Mouse (Mus musculus) limb, embryonic 12.5 days (tissue): ENCODE measurements around the gene Rhbdd3. TPM values are rescaled to one million over a fixed set of nuclear protein-coding genes. Genes with fewer than 3 reads are reported as not detected.
A peak's percentile ranks its signal among the peaks of the same experiment; 100 is the strongest.

Experiments used
- ATAC-seq: fragments of 200-750 bp; cut with Nextera tagmentation; 2 replicates; pipeline ENCODE4 v1.8.0; 2017; ENCODE audit warnings: low read depth, moderate TSS enrichment; ENCODE audit not compliant: insufficient number of reproducible peaks, insufficient read depth, low FRiP score, low TSS enrichment
- H3K27ac ChIP-seq: fragments of 300-500 bp; sonication (generic); 2 replicates; pipeline ENCODE4 v1.5.1; 2016; ENCODE audit warnings: mild to moderate bottlenecking, moderate library complexity
- H3K27me3 ChIP-seq: fragments of 300-500 bp; sonication (generic); 2 replicates; pipeline ENCODE4 v1.6.1; 2016; ENCODE audit warnings: mild to moderate bottlenecking, moderate library complexity
- H3K36me3 ChIP-seq: fragments of 300-500 bp; sonication (generic); 2 replicates; pipeline ENCODE4 v1.6.1; 2016; ENCODE audit warnings: mild to moderate bottlenecking, moderate library complexity
- H3K4me1 ChIP-seq: fragments of 300-500 bp; sonication (generic); replicated peaks from 2 replicates; pipeline ENCODE4 v1.6.1; 2016
- H3K4me2 ChIP-seq: fragments of 300-500 bp; sonication (generic); 2 replicates; pipeline ENCODE4 v1.6.1; 2016; ENCODE audit warnings: mild to moderate bottlenecking, moderate library complexity
- H3K4me3 ChIP-seq: fragments of 300-500 bp; sonication (generic); replicated peaks from 2 replicates; pipeline ENCODE4 v1.5.1; 2016; ENCODE audit warnings: mild to moderate bottlenecking
- H3K9ac ChIP-seq: fragments of 300-500 bp; sonication (generic); replicated peaks from 2 replicates; pipeline ENCODE4 v1.6.1; 2016; ENCODE audit warnings: mild to moderate bottlenecking, moderate library complexity
- H3K9me3 ChIP-seq: fragments of 300-500 bp; sonication (generic); 2 replicates; pipeline ENCODE4 v1.6.1; 2016; ENCODE audit warnings: mild to moderate bottlenecking, moderate library complexity
- WGBS: fragments of 180-500 bp; shearing (Covaris S2); methylation state at CpG from one replicate; pipeline ENCODE4 v1.1.7; 2016; 5-methylcytosine and 5-hydroxymethylcytosine counted together
- polyA plus RNA-seq: library from polyadenylated mRNA; unstranded; fragments of >200 nt; fragmentation: Nextera tagmentation; extraction: Ambion mirVana; gene quantifications from 2 replicates; pipeline ENCODE4 v1.2.1, GENCODE M21; 2016

Gene Rhbdd3
- polyA plus RNA-seq = 23.2 and 24.8 TPM in 2 replicates

- peak within 1 kb of the TSS; percentile 97 for H3K27ac ChIP-seq
- H3K4me2 ChIP-seq = peak within 1 kb of the TSS; percentile 92
- under 1% methylated on average over 92 of the region's 92 CpGs for WGBS
- H3K27me3 ChIP-seq = no peaks in the 10 kb centered on the region
- peaks cover 41% of the 10 kb centered on the region for H3K4me1 ChIP-seq
- peak; percentile 85 for ATAC-seq
- no peaks in the 10 kb centered on the region for H3K9me3 ChIP-seq
- peaks cover 10% of the 10 kb centered on the region for H3K36me3 ChIP-seq
- peak within 1 kb of the TSS; percentile 99 for H3K9ac ChIP-seq
- H3K4me3 ChIP-seq = peak within 1 kb of the TSS; percentile 100
These were observed at the start of gene Rhbdd3, which contains the start of gene Ewsr1 for GRCm38 (mm10) chr11:5098736-5099542. TSS of gene Rhbdd3 (plus strand) at chr11:5098926. TSS of gene Ewsr1 (minus strand) at chr11:5099266.

- Histone ChIP-seq H3K9me3 (no peaks in the 10 kb centered on the region), H3K4me3 (no peak overlapping the region), H3K4me1 (peaks cover 9% of the 10 kb centered on the region), H3K36me3 (no peaks in the 10 kb centered on the region), H3K27ac (no peak overlapping the region), H3K4me2 (no peak overlapping the region), H3K27me3 (peaks cover 29% of the 10 kb centered on the region), H3K9ac (no peak overlapping the region)
- WGBS = 76% methylated on average over 10 of the region's 10 CpGs
- no peak for ATAC-seq
These were observed 47.1 kb upstream of the Rhbdd3 start for GRCm38 (mm10) chr11:5051629-5052028.

GRCm38 (mm10) chr11:5052200-5052854, 46.4 kb upstream of the Rhbdd3 start:
- Histone ChIP-seq H3K27me3 (peaks cover 36% of the 10 kb centered on the region), H3K9ac (no peak overlapping the region), H3K4me2 (no peak overlapping the region), H3K4me3 (no peak overlapping the region), H3K9me3 (no peaks in the 10 kb centered on the region), H3K27ac (no peak overlapping the region), H3K4me1 (peaks cover 16% of the 10 kb centered on the region), H3K36me3 (no peaks in the 10 kb centered on the region)
- WGBS = 69% methylated on average over 10 of the region's 10 CpGs
- ATAC-seq = no peak

GRCm38 (mm10) chr11:5054151-5054550, 44.6 kb upstream of the Rhbdd3 start:
- Histone ChIP-seq H3K4me2 (no peak overlapping the region), H3K27ac (no peak overlapping the region), H3K4me1 (peaks cover 34% of the 10 kb centered on the region), H3K9me3 (no peaks in the 10 kb centered on the region), H3K4me3 (no peak overlapping the region), H3K36me3 (no peaks in the 10 kb centered on the region), H3K27me3 (peaks cover 54% of the 10 kb centered on the region), H3K9ac (no peak overlapping the region)
- WGBS = 92% methylated on average over 14 of the region's 14 CpGs
- ATAC-seq = no peak

GRCm38 (mm10) chr11:5054874-5055273, 43.9 kb upstream of the Rhbdd3 start:
- peaks cover 59% of the 10 kb centered on the region for H3K27me3 ChIP-seq
- no peak for ATAC-seq
- H3K9me3 ChIP-seq = no peaks in the 10 kb centered on the region
- WGBS = 63% methylated on average over 6 of the region's 6 CpGs
- no peak overlapping the region for H3K4me2 ChIP-seq
- H3K4me3 ChIP-seq = no peak overlapping the region
- peaks cover 41% of the 10 kb centered on the region for H3K4me1 ChIP-seq
- no peaks in the 10 kb centered on the region for H3K36me3 ChIP-seq
- no peak overlapping the region for H3K27ac ChIP-seq
- no peak overlapping the region for H3K9ac ChIP-seq

GRCm38 (mm10) chr11:5055945-5056938, 42.5 kb upstream of the Rhbdd3 start:
- Histone ChIP-seq H3K4me3 (no peak overlapping the region), H3K27me3 (peaks cover 70% of the 10 kb centered on the region), H3K36me3 (peaks cover 5% of the 10 kb centered on the region; the same call in 1 of the 2 replicates), H3K4me2 (no peak overlapping the region), H3K9me3 (no peaks in the 10 kb centered on the region), H3K27ac (no peak overlapping the region), H3K9ac (no peak overlapping the region), H3K4me1 (peaks cover 47% of the 10 kb centered on the region)
- ATAC-seq = no peak
- 28% methylated on average over 23 of the region's 23 CpGs for WGBS

GRCm38 (mm10) chr11:5057064-5057463, 41.7 kb upstream of the Rhbdd3 start:
- H3K27ac ChIP-seq = no peak overlapping the region
- H3K9ac ChIP-seq = no peak overlapping the region
- peaks cover 79% of the 10 kb centered on the region for H3K27me3 ChIP-seq
- H3K4me1 ChIP-seq = peaks cover 55% of the 10 kb centered on the region
- H3K9me3 ChIP-seq = no peaks in the 10 kb centered on the region
- WGBS = 54% methylated on average over 8 of the region's 8 CpGs
- peaks cover 5% of the 10 kb centered on the region; the same call in 1 of the 2 replicates for H3K36me3 ChIP-seq
- peak overlapping the region; percentile 91; the same call in 1 of the 2 replicates for H3K4me2 ChIP-seq
- no peak for ATAC-seq
- H3K4me3 ChIP-seq = no peak overlapping the region

GRCm38 (mm10) chr11:5057541-5057855, 41.2 kb upstream of the Rhbdd3 start:
- Histone ChIP-seq H3K4me2 (peak overlapping the region; percentile 91), H3K9me3 (no peaks in the 10 kb centered on the region), H3K9ac (peak overlapping the region; percentile 56), H3K36me3 (peaks cover 5% of the 10 kb centered on the region; the same call in 1 of the 2 replicates), H3K27ac (no peak overlapping the region), H3K27me3 (peaks cover 83% of the 10 kb centered on the region), H3K4me1 (peaks cover 60% of the 10 kb centered on the region), H3K4me3 (peak overlapping the region; percentile 51)
- no peak for ATAC-seq
- 14% methylated on average over 8 of the region's 8 CpGs for whole genome bisulfite sequencing

GRCm38 (mm10) chr11:5057856-5058641, 40.7 kb upstream of the Rhbdd3 start, which contains the start of gene Rasl10a:
TSS of gene Rasl10a (plus strand) at chr11:5058128.
- no peaks in the 10 kb centered on the region for H3K9me3 ChIP-seq
- peaks cover 5% of the 10 kb centered on the region; the same call in 1 of the 2 replicates for H3K36me3 ChIP-seq
- WGBS = 1% methylated on average over 75 of the region's 77 CpGs
- peak within 1 kb of the TSS; percentile 91 for H3K4me2 ChIP-seq
- no peak within 1 kb of the TSS for H3K27ac ChIP-seq
- peak within 1 kb of the TSS; percentile 56 for H3K9ac ChIP-seq
- peaks cover 64% of the 10 kb centered on the region for H3K4me1 ChIP-seq
- ATAC-seq = no peak
- H3K4me3 ChIP-seq = peak within 1 kb of the TSS; percentile 51
- H3K27me3 ChIP-seq = peaks cover 88% of the 10 kb centered on the region

- Histone ChIP-seq H3K4me2 (peak overlapping the region; percentile 91), H3K4me3 (peak overlapping the region; percentile 51)
- 29% methylated on average over 9 of the region's 9 CpGs for WGBS
These were observed 39.9 kb upstream of the Rhbdd3 start for GRCm38 (mm10) chr11:5058783-5059182.

More at GRCm38 (mm10) chr11:5058783-5059182, 39.9 kb upstream of the Rhbdd3 start:
- Histone ChIP-seq H3K36me3 (peaks cover 5% of the 10 kb centered on the region; the same call in 1 of the 2 replicates), H3K27ac (no peak overlapping the region), H3K9ac (no peak overlapping the region), H3K9me3 (no peaks in the 10 kb centered on the region), H3K4me1 (peaks cover 71% of the 10 kb centered on the region), H3K27me3 (peaks cover 96% of the 10 kb centered on the region)
- ATAC-seq = no peak
